Mouse (Mus musculus) olfactory bulb, adult 2 months (tissue): Measurements from ENCODE around the gene Acot1. TPM values are rescaled to one million over a fixed set of nuclear protein-coding genes. Genes with fewer than 3 reads are reported as not detected.
"Not testable (repeated sequence)": the region's sequence is repeated elsewhere in the genome, so short reads cannot be mapped to it uniquely, and the experiment has no call there.

Experiments
- H3K27ac ChIP-seq: fragments of 200-500 bp; 2 replicates; pipeline ENCODE4 v1.5.1; 2012; ENCODE audit warnings: low read depth, low read length; ENCODE audit not compliant: insufficient read depth
- H3K4me1 ChIP-seq: fragments of 200-500 bp; 2 replicates; pipeline ENCODE4 v1.6.1; 2012; ENCODE audit warnings: low read length; ENCODE audit not compliant: control insufficient read depth, insufficient read depth
- H3K4me3 ChIP-seq: fragments of 200-500 bp; 2 replicates; pipeline ENCODE4 v1.5.1; 2012; ENCODE audit warnings: mild to moderate bottlenecking, low read depth, low read length, moderate library complexity; ENCODE audit not compliant: insufficient read depth
- CTCF ChIP-seq: fragments of 200-500 bp; IDR thresholded peaks from 2 replicates; pipeline ENCODE4 v1.5.1; 2012; ENCODE audit warnings: low read depth, mild to moderate bottlenecking, low read length, moderate library complexity; ENCODE audit not compliant: insufficient read depth
- POLR2A ChIP-seq: fragments of 200-500 bp; IDR thresholded peaks from 2 replicates; pipeline ENCODE4 v1.6.1; 2012; ENCODE audit warnings: mild to moderate bottlenecking, low read depth, low read length, moderate library complexity; ENCODE audit not compliant: insufficient read depth
- WGBS: fragments of 180-500 bp; shearing (Covaris S2); methylation state at CpG from one replicate; pipeline ENCODE4 v1.1.7; 2018; 5-methylcytosine and 5-hydroxymethylcytosine counted together
- polyA plus RNA-seq: library from polyadenylated mRNA; stranded (reverse); fragments of >200 nt; gene quantifications from 2 replicates; pipeline ENCODE4 v1.2.4, GENCODE M21; 2012; ENCODE audit warnings: low replicate concordance; ENCODE audit not compliant: missing spikeins, insufficient read depth, insufficient read length

The Acot1 gene
- polyA plus RNA-seq, 1 experiment, result not detected

DNA sequence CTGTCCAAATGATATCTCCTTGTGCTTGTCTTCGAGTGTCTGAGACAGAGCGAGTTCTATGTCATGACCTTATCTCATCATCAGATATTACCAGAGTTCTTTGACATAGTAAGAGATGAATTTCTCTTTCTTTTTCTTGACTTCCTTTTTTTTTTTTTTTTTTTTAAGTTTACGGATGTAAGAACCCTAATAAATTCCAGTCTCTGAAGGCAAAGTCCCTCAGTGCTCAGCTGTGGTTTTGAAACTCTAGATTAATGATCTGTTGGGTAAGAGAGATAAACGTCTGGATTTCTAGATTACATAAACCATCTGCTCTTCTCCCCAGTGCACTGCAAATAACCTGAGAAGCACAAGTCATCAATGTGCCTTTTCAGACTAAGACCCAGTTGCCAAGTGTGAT, 24.8 kb downstream of the Acot1 start:
- Histone ChIP-seq H3K27ac (no peak overlapping the region), H3K4me3 (no peak overlapping the region), H3K4me1 (0 out of 2 replicates have a peak, but pooled peaks cover 2% of the 10 kb centered on the region)
- WGBS, result 83% methylated on average over 4 of the region's 4 CpGs
- TF ChIP-seq POLR2A (no peak), CTCF (no peak)

DNA sequence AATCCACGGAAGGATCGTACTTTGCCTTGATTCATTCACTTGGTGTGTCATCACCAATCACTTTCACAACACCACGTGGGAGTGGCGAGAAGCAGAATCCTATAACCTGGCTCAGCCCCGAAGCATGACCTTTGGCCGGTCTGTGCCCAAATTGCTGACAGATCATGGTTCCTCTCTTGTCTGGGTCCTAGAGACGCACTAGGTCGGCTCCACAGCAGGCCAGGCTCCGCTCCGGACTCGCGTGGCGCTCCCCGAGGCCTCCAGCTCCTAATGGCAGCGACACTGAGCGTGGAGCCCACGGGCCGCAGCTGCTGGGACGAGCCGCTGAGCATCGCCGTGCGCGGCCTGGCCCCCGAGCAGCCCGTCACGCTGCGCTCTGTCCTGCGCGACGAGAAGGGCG, 29.0 kb downstream of the Acot1 start, which contains the start of gene Acot4:
TSS of gene Acot4 (plus strand) at position 139 of the 400 bp plus-strand sequence.
- not testable (repeated sequence) for H3K27ac ChIP-seq, H3K4me1 ChIP-seq
- H3K4me3 ChIP-seq, result peak within 1 kb of the TSS; percentile 79
- 13% methylated on average over 27 of the region's 32 CpGs for WGBS

DNA sequence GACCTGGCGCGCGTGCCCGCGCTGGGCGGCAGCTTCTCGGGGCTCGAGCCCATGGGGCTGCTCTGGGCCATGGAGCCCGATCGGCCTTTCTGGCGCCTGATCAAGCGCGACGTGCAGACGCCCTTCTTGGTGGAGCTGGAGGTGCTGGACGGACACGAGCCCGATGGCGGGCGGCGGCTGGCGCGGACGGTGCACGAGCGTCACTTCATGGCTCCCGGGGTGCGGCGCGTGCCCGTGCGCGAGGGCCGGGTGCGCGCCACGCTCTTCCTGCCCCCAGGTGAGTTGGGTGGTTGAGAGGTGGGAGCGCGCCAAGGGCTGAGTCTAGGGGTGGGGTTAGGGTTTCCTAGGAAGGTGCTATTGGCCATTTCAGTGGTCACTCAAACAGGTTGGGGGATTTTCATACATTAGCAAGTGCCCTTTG, 29.4 kb downstream of the Acot1 start, which contains the start of gene Gm49366:
TSS of gene Gm49366 (plus strand) at position 245 of the 421 bp plus-strand sequence.
- H3K4me1 ChIP-seq, H3K27ac ChIP-seq: not testable (repeated sequence)
- WGBS, result 4% methylated on average over 39 of the region's 39 CpGs
- H3K4me3 ChIP-seq, result peak within 1 kb of the TSS; percentile 79

DNA sequence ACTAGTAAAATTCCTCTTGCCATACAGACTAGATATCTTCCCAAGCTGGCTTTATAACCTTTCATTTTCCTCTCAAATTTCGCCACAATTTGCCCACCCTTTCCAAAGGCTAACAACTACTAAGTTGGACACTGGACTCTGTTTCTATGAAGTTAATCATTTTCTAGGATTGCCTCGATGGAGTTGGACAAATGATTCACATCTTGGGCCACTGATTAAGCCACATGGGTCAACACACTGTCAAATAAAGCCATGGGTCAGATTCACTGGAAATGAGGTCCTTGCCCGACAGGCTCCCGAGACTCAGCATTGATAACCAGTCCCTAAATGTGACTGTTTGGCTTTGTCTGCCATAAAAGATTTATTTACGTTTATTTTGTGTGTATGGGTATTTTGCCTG, 33.0 kb downstream of the Acot1 start:
- WGBS, result 93% methylated on average over 5 of the region's 5 CpGs
- TF ChIP-seq CTCF (no peak), POLR2A (no peak)
- Histone ChIP-seq H3K4me1 (0 out of 2 replicates have a peak, but pooled peaks cover 2% of the 10 kb centered on the region), H3K27ac (no peak overlapping the region), H3K4me3 (no peak overlapping the region)

DNA sequence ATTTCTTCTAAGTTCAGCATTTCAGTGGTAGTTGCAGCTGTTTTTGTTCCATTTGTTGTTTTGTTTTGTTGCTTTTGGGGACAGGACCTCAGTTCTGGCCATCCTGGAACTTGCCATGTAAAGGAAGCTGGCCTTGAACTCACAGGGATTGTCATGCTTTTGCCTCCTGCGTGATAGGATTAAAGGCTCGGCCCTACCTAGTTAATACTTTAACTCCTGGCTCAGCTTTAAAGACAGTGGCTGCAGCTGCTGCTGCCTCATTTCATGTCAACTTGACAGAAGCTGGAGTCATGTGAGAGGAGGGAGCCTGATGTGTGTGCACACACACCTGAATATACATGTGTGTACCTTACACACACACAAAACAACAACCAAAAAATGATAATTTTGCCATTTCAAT, 34.8 kb downstream of the Acot1 start:
- no peak overlapping the region for H3K4me3 ChIP-seq
- 85% methylated on average over 2 of the region's 2 CpGs for WGBS

DNA sequence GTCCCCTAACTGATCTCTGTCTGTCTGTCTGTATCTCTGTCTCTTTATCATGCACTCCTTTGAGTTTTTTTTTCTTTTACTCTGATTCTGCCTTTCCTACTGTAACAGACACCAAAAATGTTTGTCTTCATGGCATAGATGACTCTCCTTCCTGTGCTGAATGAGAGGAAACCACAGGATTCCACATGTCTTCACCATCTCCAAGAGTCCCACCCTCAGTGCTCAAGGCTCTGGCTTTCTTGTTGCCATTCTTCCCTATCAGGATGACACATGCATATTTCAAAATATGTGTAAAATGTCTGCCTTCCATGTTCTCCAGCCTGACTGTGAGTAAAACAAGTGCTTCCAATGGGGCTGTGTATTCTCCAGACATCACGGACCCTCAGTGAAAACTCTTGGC, 37.6 kb downstream of the Acot1 start:
- 98% methylated on average over 1 of the region's 1 CpGs for WGBS
- H3K27ac ChIP-seq, result no peak overlapping the region
- no peaks in the 10 kb centered on the region for H3K4me1 ChIP-seq
- TF ChIP-seq POLR2A (no peak), CTCF (no peak)
- no peak overlapping the region for H3K4me3 ChIP-seq

More for the DNA sequence above, 34.8 kb downstream of the Acot1 start:
- TF ChIP-seq POLR2A (no peak), CTCF (no peak)
- H3K4me1 ChIP-seq, result no peaks in the 10 kb centered on the region
- no peak overlapping the region for H3K27ac ChIP-seq

DNA sequence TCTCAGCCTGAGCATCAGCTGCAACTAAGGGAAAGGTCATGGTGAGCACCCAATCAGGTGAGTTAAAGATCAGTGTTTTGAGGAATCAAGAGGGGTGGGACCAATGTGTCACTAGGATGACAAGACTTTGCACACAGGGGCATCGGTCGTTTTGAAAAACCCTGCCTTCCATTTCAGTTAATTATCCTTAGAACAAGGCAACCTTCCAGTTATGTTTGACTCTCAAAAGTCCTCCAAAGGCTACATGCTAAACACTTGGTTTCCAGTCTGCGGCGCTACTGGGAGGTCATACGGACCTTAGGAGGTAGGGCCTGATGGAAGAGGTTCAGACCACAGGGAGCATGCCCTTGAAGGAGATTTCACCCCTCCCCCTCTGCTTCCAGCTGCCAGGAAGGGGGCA, 41.5 kb downstream of the Acot1 start:
- H3K4me1 ChIP-seq, H3K27ac ChIP-seq, H3K4me3 ChIP-seq: not testable (repeated sequence)
- 86% methylated on average over 5 of the region's 5 CpGs for WGBS

DNA sequence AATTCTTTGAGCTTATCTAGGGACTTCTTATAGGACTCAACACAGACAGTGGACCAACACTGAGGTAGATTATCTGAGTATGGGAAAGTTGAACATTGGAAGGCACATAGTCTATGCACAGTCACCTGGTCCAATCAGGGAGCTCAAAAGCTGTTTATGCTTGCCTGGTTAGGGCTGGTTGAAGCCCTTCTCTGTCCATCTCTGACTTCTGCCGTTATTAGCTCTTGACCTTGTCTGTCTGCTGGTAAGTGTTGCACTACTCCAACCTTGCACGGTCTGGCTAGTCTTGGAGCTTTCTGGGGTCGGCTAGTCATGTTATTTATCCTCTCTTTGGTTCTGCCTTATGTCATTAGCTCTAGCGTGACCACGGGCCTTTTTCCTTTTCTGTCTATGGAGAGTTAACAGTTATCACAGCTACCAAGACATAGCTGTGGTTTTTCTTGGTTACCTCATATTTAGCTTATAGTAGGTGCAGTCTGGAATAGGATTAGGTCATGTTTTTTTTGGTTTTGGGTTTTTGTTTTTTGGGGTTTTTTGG, 42.7 kb downstream of the Acot1 start, which contains the start of gene Acot3:
TSS of gene Acot3 (plus strand) at position 208 of the 538 bp plus-strand sequence.
- Histone ChIP-seq H3K27ac (no peak within 1 kb of the TSS), H3K4me1 (peaks cover 6% of the 10 kb centered on the region; the same call in 1 of the 2 replicates), H3K4me3 (no peak within 1 kb of the TSS)
- TF ChIP-seq CTCF (no peak), POLR2A (no peak)
- WGBS, result 92% methylated on average over 5 of the region's 5 CpGs

DNA sequence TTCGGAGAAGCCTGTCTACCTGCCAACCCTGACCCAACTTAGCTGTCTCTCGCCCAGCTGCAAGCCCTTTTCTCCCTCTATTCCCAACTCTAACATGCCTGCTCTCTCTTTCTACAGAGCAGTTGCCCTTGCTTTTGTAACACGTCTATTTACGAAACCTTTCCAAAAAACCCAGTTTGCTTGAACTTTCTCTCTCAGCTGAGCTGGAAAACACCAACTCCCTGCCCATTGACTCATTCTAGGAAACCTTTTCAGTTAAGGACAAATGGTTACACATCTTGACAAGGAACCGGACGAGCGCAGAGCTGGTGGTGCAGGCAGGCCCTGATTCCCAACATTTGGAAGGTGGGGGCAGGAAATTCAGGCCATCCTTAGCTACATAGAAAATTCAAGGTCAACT, 43.3 kb downstream of the Acot1 start:
- WGBS, result 76% methylated on average over 7 of the region's 7 CpGs
- TF ChIP-seq POLR2A, result no peak
- TF ChIP-seq CTCF, result no peak
- Histone ChIP-seq H3K4me3 (no peak overlapping the region), H3K27ac (no peak overlapping the region), H3K4me1 (peaks cover 6% of the 10 kb centered on the region; the same call in 1 of the 2 replicates)

DNA sequence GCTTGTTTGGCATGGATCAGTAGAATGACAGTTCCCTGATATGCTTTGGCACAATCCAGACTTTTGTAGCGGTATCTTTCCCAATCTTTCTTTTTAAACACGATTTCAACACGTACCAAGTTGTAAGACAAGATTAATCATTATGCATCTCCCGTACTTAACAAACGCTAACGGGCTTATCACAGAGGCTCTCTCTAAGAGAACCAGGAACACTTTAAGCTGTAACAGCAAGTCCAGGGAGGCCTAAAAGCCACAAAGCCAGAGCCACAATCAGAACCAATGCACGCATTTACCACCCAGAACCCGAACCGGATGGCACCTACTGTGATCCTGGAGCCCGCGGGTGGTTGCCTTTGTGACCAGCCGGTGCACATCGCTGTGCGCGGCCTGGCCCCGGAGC, 43.9 kb downstream of the Acot1 start:
- TF ChIP-seq CTCF (no peak), POLR2A (no peak)
- Histone ChIP-seq H3K27ac (no peak overlapping the region), H3K4me1 (peaks cover 6% of the 10 kb centered on the region; the same call in 1 of the 2 replicates), H3K4me3 (peak overlapping the region; percentile 50)
- WGBS, result 11% methylated on average over 16 of the region's 16 CpGs
